Mouse (Mus musculus): ENCODE data around the gene Bok. TPM values are rescaled to one million over a fixed set of nuclear protein-coding genes. Genes with fewer than 3 reads are reported as not detected.

Bok gene
- polyA plus RNA-seq, 1 experiment: 48.6 TPM

DNA sequence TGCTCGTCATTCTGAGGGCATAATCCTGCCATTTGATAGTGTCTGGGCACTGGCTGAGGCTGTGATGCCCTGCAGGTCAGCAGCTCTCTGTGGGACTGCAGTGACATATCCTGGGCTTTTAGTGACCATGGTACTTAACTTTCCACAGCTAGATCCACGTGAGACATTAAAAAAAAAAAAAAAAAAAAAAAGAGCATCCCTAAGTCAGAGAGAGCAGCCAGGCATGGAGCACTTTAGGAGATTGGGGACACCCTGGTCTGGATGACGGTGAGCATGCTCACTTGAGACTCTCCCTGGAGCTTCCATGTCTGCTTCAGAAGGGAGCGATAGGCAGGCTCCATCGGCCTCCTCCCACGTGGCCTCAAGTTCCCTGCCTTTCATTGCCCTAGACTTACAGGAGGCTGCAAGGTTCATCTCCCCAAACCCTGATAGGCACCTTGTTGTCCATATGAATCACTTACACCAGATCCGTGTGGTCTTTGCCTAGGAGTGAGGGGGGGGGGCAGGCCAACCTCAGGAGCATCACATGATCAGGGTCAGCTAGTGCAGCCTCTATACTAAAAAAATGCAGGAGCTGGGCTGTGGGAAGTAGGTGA lies 4.5 kb downstream of the Bok start:
- no peak for DNase-seq (ENCODE audit: low read depth)

DNA sequence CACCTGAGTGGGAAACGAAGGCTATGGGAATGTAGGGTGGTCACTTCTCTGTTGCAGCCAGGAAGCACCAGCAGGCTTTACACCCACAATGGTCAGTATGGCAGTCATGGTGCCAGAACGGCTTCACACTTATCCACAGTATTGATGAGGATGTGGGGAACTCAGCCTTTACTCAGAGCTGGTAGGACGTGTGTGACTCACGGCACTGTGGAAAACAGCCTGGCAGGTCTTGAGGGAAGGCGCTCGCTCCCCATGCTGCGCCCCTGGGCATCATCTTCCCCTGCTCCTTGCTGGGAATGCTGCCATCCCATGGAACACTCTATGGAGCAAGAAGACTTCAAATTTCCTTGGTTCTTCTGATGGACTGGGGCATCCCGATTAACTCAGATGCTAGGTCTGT lies 5.6 kb downstream of the Bok start:
- no peak for DNase-seq (ENCODE audit: low read depth)

DNA sequence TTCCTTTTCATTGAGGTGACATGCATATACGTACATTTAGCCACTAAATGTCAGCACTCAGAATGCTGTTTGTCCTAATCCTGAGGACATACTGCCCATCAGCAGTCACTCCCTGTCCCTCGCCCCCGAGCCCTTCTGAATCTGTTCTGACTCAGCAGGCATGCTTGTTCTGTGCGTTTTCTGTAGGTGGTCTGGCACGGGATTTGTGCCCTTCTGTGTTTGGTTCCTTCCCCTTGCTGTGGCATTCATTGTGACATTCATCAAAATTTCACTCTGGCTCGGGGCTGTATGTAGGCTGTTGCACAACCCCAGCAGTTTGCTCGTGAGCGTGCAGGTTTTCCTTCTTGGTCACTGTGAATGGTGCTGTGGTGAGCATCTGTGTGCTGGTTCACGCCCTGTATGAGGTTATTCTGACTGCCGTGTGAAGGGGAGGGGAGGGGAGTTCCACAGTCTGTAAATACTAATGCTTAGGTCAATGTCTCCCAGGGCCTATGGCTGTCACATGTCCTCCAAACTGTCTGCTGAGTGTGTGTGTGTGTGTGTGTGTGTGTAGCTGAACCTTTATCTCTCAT lies 6.4 kb downstream of the Bok start:
- no peak for DNase-seq (ENCODE audit: low read depth)

DNA sequence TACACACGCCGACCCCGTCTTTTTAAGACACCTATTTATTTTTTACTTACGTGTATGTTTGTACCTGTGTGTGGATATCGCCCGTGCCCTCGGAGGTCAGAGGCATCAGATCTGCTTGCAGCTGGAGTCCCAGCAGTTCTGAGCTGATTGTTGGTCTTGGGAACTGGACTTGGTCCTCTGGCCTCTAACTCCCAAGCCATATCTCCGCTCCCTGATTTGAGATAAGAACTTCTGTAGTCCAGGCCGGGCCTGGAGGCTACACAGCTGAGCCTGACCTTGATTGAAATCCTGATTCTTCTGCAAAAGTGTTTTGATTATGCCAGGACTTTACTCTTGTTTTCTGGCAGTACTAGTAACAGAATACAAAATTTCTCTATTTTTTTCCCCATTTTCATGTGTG lies 7.3 kb downstream of the Bok start:
- no peak for DNase-seq (ENCODE audit: low read depth)

DNA sequence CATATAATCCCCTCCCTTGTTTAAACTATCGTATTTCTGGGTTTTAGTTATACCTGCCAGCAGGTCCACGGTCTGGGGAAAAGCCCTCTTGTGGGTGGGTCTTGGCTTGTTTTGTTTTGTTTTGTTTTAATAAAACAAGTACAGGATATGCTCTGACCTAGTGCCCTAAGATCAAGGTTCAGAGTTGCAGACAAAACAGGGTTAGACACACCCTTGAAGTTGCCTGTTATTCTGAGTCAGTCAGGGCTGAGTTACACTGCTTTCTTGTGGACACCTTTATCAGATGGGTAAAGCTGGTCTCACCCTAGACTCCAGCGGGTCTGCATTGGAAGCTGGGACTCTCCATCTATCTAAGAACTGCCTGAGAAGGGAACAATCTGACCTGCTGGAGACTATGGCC lies 8.0 kb downstream of the Bok start:
- DNase-seq (ENCODE audit: low read depth): no peak

DNA sequence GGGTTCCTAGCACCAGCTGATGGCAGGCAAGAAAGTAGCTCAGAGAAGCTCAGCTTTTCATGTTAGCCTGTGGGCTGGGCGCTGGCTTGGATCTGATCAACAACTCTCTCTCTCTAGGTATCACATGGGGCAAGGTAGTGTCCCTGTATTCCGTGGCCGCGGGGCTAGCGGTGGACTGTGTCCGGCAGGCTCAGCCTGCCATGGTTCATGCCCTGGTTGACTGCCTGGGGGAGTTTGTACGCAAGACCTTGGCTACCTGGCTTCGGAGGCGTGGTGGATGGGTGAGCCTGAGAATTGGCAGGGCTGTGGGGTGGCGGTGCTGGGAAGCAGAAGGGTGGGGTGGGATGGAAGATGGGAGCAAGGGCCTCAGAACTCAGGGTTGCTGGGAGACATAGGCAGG lies 8.5 kb downstream of the Bok start:
- DNase-seq (ENCODE audit: low read depth): no peak

DNA sequence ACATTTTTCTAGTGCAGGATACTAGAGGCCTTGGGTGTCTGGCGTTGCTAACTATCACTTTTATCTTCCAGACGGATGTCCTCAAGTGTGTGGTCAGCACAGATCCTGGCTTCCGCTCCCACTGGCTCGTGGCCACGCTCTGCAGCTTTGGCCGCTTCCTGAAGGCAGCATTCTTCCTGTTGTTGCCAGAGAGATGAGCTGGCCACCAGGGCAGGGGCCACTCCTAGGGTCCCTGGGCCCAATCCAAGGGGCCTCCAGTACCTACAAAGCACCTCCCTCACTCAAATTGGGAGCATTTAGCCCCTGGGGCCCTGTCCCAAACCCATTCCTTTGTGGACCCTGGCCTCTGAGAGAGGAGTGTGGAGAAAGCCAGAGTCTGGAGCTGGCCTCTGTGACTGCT lies 9.5 kb downstream of the Bok start:
- DNase-seq (ENCODE audit: low read depth): no peak

DNA sequence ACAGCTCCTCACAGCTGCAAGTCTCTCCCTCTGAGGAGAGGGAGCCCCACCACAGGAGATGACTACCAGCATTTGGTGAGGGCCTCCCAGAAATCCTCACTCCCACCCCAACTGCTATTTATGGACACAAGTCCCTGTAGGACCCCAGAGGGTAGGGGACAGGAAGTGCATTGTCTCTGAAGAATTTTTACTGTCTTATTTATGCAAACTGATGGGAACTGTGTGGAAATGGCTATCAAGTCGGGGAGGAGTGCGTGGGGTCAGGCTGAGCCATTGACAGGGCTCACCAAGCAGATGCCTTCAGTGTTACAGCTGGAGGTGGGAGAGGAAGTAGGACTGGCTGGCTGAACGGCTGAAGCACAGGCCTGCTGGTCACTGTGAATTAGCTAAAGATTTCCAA lies 11.9 kb downstream of the Bok start:
- DNase-seq (ENCODE audit: low read depth): no peak

DNA sequence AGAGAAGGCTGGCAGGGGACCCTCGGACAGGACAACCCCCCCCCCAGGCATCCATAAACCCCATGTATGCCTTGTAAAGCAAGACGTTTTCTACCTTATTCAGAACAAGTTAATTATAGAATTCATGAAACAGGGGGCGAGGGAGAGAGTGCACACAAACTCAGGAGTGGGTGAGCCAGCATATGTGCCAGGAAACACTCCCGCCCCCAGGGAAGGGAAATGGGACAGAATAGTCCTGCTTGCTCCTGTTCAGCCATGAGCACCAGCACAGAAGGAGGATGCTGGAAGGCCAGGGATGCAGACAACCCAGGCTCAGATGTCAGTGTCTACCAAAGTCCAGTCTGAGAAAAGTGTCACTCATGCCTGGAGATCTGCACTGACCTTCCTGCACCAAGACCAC lies 13.7 kb downstream of the Bok start:
- DNase-seq (ENCODE audit: low read depth): no peak

DNA sequence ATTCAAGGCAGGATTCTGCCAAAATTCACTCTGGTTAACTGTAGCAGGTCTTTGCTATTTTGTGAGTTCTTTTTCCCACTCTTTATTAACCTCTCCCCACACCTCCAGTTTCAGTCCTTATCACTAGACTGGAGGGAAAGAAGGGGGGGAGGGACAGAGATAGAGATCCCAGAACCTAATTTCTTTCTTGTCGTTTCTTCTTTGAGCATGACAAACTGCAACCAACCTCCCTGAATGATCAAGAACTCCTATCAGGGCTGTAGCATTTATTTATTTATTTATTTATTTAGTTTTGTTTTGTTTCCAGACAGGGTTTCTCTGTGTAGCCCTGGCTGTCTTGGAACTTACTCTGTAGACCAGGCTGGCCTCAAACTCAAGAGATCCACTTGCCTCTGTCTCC lies 16.6 kb downstream of the Bok start:
- DNase-seq (ENCODE audit: low read depth): no peak

DNA sequence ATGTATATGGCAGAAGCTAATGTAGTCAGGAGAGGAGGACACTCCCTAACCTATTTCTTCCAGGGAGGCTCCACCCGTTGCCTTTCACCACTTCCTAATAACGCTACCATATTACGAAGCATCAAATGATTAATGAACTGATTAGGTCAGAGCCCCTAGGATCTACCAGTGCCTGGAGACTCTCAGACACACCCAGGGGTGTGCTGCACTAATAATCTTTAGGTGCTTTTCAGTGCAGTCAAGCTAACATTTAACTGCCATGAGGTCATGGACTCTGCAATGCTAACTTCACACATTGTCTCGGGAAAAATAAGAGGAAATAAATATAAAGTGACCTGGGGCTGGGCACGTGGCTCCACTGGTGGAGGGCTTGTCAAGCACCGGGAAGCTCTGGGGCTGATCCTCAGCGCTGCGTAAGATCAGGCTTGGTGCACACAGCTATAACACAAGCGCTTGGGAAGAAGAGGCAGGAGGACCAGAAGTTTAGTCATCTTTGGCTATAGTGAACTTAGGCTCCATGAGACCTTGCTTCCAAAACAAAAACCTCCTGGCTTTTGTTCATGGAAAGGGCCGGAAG lies 18.1 kb downstream of the Bok start:
- no peak for DNase-seq (ENCODE audit: low read depth)

DNA sequence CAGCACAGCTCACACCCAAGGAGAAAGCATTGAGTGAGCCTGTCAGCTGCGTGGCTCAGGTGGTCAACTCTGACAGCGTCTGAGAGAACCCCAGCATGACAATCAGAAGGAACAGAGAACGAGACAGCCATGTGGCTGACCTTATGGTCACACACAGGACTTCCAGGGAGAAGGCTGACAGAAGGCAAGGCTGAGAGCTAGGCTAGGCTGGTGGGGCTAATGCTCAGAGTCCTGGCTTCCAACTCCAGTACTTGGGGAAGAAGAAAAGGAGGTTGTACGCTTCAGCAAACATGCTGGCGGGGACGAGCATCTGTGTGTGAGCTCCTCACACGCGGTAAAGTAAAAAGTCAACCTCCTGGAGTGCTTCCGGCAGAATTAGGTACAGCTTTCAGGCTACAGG lies 18.9 kb downstream of the Bok start:
- DNase-seq (ENCODE audit: low read depth): no peak

DNA sequence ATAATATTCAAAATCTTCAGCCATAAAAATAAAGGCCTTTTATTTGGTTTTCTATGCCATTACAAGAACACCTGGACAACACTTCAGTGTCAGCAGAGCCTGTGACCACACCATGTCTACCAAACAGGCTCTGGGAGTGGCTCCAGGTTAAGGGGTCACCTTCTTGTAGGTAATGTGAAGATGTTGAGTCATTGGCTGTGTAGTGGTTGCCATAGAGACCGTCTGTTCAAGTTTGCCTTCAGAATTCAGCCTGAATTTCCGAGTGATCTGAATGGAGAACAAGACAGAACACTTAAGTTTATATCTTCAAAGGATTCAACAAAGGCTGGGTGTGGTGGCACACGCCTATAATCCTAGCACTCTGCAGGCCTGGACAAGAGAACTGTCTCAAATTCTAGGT lies 19.9 kb downstream of the Bok start:
- DNase-seq (ENCODE audit: low read depth): no peak

DNA sequence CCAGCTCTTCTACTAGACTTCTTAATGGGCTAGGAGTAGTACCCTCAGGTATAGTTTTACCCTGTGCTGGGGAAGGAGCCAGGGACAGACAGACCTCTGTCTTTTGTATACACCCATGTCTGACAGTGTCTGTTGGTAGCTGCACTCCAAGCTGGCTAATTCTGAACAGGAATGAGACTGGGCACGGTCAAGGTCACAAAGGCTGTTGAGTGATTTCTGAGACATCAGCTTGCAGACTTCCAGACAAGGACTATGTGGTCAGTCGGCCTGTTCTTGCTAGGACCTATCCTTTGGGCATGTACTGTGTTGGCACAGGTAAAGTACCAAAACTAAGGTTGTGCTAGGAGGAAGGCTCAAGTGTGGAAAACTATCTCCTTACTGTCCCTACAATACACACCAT lies 30.7 kb downstream of the Bok start:
- no peak for DNase-seq (ENCODE audit: low read depth)

DNA sequence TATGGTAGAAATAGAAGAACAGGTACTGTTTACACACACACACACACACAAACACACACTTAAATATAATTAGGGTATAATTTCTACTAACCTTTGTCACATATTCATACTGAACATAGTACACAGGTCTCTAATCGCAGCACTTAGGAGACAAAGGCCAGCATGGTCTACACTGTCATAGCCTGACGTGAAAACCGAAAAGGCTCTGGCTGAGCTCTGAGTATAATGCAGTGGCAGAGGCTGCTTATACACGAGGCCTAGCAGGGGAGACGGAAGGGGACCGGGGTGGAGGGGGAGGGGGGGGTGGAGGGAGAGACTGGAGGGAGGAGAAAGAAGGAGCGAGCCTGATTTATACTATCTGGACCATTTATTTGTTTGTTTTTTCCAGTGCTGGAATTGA lies 36.1 kb downstream of the Bok start:
- no peak for DNase-seq (ENCODE audit: low read depth)

DNA sequence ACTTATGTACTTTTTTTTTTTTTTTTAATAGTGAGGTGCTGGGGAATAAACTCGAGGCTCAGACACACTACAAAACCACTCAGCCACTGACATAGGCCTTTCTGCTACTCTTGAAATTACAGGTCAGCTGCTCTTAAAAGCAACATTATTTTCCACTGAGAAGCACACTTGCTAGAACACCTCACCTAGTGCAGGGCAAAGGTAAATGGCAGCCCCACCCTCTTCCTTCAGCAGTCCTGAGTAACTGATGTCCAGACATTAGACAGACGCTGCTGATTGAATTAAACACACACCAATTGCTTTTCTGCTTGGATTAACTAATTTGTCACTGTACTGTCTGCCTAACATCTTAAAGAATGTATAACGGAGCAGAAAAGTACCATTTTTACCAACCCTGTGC lies 39.2 kb downstream of the Bok start:
- no peak for DNase-seq (ENCODE audit: low read depth)

DNA sequence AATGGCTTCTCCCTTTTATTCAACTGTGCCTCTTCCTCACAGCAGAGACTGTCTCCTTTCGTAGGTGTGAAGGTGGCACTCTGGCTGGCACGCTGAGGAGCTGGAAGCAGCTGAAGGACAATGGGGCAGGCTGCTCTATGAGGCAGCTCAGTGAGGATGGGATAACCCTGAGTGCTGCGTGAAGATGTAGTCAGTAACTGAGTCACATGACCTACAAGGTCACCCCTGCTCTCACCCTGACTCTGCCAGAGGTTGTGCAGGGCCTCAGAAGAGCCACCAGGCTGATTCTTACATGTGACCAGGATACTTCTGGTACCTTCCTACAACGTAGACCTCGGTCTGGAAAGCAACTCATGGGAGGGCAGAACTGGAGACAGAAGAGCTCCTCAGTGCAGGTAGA lies 40.2 kb downstream of the Bok start:
- DNase-seq (ENCODE audit: low read depth): no peak

DNA sequence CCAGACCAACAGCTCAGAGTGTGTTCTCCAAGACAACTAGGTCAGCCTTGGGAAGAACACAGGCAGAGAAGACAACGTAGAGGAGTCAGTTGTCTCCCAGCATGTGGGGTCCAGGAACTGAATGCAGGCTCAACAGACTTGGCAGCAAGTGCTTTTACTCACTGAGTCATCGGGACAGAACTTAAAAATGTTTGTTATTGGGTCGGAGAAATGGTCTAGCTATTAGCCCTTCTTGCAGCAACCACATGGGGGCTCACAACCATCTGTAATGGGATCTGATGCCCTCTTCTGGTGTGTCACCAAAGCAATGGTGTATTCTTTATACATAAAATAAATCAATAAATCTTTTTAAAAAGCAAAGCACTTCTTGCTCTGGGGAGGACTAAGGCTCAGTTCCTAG lies 40.7 kb downstream of the Bok start:
- DNase-seq (ENCODE audit: low read depth): no peak

DNA sequence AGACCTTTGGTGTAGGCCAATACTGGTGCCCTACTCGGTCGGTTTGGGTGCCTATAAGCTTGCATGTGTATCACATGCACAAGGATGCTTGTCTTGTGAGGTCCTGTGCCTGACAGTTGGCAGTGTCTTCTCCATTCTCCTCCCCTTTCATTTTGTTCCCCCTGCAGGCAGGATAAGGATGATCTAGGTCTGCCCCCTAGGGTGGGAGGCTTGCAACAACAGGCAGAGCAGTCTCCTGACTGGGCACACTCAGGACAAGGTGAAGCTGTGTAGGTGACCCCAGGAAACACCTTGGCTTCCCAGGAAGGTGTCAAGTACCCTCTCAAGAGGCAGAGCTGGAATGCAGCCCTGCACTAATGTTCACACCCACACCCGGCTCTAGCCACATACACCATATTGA lies 41.5 kb downstream of the Bok start:
- DNase-seq (ENCODE audit: low read depth): no peak

DNA sequence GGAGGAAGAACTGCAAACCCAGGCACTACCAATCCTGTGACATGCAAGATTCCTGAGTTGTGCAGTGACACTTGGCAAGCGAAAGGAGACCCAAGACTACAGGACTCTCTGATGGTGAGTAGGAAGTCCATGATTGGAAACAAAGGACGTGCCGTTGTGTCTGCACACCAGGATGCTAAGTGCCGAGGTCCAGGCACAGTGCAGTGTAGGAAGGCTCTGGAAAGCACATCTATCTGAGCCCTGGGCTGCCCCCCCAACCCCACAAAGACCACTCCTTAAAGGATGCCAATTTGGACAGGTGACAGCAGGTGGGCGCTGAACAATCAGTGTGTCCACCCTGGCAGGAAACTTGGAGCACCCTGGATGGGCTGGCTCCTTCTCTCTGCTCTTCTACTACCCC lies 45.6 kb downstream of the Bok start:
- no peak for DNase-seq (ENCODE audit: low read depth)

DNA sequence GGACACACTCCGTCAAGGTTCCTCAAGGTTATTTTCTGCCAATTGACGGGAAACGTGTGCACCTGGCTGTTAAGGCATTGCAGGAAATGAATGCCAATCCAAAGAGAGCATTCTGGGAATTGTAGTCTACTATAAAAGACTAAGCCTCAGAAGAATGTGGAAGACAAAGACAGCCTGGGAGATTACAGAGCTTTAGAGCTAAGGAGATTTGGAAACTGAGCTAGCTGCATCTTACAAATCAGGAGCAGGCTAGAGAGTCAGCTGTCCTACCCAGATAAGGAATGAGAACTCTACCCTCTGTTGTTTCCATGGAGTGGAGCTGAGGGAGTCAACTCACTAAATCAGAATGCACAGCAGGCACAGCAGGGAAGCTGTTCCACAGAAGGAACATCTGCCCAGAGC lies 46.4 kb downstream of the Bok start:
- DNase-seq (ENCODE audit: low read depth): no peak

DNA sequence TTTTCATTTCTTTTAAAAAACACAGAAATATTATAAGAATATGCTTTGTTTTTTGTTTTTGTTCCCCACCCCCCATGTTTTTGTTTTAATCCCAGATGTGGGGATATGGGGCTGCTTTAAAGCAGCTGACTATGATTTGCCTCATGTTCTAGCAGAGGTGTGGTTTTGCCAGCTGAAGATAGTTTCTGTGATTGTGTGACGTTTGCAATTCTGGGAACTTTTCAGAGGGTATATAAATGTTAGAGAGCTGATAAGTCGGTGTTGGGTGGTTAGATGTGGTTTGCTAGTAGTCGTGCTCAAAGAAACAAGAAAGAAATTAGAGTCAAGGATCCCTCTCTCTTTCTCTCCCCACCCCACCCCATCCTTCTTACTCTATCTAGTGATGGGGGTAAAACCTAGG lies 50.4 kb downstream of the Bok start:
- no peak for DNase-seq (ENCODE audit: low read depth)

DNA sequence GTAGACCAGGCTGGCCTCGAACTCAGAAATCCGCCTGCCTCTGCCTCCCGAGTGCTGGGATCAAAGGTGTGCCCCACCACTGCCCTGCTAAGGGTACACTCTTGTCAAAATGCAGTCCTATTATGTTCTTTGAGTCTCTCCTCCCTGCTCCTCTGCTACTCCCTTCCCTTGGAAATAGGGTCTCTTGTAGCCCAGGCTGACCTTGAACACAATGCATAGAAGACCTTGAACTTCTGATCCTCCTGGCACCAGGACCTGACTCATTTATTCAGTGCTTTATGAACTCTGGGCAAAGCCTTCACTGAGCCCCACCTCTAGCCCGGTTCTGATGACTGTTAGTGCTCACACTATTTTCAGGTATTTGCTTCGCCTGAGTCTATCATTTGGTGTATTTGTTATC lies 52.3 kb downstream of the Bok start:
- DNase-seq (ENCODE audit: low read depth): no peak

DNA sequence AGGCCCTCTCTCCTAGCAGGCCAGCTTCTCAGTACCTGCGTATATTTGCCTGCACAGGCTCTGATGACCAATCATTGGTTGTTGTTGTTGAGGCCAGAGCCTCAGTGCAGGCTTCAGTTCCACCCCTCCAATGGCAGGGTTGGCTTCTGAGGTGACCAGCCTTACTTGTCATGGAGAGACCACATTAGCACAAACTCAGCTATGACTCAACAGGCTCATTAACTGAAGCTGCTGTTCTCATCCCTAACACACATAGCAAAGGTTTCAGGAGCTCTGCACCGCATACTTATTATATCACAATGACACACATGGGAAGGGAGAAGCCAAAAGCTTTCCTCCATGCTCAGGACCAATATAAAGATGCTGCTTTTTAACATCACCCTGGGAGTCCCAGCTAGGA lies 55.2 kb downstream of the Bok start:
- no peak for DNase-seq (ENCODE audit: low read depth)
